Mouse (Mus musculus) R1 (cell line): ENCODE data around the gene Arid3a.

Experiments used
- DNase-seq: peaks from one replicate; pipeline ENCODE4 v3.0.0-alpha.2; 2018; ENCODE audit warnings: low read depth, low spot score

The Arid3a gene

GRCm38 (mm10) chr10:79995636-79996035 is 68.8 kb downstream of the Arid3a start:
- DNase-seq, result no peak

GRCm38 (mm10) chr10:79996272-79997033 is 69.6 kb downstream of the Arid3a start, which contains the start of gene Abca7:
Gene Abca7, plus strand, starts transcription at chr10:79996494.
- peak; percentile 96 for DNase-seq

- peak; percentile 95 for DNase-seq
These were observed 70.4 kb downstream of the Arid3a start for GRCm38 (mm10) chr10:79997034-79997760.

- DNase-seq, result no peak
These were observed 71.0 kb downstream of the Arid3a start for GRCm38 (mm10) chr10:79997819-79998218.

GRCm38 (mm10) chr10:80001945-80002344 is 75.1 kb downstream of the Arid3a start:
- no peak for DNase-seq

- no peak for DNase-seq
These were observed 76.0 kb downstream of the Arid3a start for GRCm38 (mm10) chr10:80002829-80003228.

GRCm38 (mm10) chr10:80003374-80004232 is 76.8 kb downstream of the Arid3a start:
- DNase-seq, result peak; percentile 66

- DNase-seq, result no peak
These were observed 77.4 kb downstream of the Arid3a start for GRCm38 (mm10) chr10:80004233-80004705.
